Mouse (Mus musculus) liver (tissue): ENCODE measurements around the gene Tdrd7.
A peak's percentile ranks its signal among the peaks of the same experiment; 100 is the strongest.

Source experiments
- DNase-seq: peaks from one replicate; pipeline ENCODE4 v3.0.0-alpha.2; 2020; ENCODE audit warnings: mixed read lengths

Gene Tdrd7

DNA sequence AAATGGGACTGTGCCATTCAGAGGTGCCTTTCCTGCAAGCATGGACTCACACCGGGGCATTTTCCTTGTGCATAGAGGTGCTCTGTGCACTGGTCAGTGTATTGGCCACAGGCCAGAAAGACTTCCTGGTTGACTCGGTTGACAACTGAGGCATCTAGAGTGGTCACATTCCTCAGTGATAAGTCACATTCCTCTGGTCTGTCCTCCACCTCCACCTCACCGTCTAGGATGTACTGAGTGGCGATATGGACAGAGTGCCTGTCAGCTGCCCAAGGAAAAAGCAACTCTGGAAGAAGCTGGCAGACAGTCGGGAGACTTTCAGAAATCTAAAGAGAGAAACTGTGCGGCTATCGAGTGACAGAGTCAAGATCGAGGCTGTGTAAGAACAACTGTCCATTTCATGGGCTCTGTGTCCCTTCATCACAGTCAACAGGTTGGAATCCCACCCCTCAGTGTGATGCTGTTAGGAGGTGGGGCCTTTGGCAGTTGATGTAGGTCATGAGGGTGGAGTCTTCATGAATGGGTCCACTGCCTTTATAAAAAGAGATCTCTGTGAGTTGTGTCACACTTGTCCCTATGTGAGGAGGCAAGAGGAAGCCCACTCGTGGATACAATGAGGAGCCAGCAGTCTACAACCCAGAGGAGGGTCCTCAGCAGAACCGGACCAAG, at the start of gene Tdrd7:
Gene Tdrd7 (plus strand): TSS at position 564 of the 669 bp plus-strand sequence.
- no peak for DNase-seq

DNA sequence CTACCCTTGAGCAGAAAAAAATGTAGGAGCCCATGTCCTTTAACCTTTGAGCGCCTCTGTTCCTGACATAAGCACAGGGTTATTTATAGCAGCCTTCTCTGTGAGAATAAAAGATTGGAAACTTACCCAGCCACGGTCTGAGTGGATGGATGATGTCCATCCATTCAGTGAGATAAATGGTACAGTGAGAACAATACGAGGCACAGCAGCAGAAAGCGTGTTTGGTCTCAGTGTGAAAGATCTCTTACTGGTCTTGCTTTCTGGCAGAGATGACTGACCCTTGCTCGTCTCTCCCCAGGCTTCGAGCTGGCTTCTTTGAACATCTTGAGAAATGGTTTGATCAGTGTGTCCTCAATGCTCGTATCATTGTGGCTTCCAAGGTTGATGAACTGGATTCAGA, 48.0 kb upstream of the Tdrd7 start:
- no peak for DNase-seq

DNA sequence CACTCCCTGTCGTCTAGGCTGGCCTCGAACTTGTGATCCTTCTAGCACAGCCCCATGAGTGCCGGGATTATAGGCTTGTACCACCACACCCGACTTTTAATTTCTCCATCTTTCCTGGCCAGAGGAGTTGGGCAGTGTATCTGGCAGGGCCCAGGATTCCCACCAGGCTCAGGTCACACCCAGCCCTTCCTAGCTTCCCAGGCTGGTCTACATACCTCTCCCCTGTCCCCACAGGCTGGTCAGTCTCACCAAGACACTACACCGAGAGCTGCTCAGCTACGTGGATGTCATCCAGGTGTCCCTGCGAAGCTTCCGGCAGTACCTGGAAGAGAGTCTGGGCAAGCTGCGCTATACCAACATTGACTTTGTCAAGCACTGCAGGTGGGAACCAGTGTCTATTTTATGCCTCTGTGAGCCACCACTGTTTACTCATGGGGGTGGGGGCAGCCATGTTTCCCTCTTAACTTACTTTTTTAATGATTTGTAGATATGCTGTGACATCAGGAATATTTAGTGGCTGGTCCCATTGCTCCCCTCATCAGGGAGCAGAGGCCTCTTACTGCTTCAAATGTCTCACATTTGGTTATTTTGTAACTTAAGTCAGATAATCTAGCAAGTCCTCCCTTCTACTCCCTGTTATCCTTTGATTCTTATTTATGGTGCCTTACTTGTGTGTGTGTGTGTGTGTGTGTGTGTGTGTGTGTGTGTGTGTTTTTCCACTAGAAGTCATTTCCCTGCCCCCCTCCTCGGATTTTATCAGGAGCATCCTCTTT, 43.3 kb upstream of the Tdrd7 start:
- DNase-seq, result no peak

DNA sequence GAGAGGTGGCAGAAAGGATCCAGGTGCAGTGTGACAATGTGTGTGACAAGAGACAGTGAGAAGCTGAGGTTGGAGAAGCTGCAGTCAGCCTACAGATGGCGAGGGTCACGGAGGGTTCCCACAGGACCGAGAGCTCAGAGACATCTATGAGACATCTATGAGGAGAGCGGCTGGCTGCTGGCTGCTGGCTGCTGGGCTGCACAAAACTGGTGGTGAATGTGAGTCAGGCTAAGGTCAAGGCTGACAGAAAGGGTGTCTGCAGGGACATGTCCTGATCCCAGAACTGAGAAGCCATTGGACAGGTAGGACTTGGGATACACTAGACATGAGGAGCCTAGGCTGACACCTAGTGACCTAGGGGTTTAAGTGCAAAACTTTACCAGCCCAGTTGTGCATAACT, 41.1 kb upstream of the Tdrd7 start:
- no peak for DNase-seq

DNA sequence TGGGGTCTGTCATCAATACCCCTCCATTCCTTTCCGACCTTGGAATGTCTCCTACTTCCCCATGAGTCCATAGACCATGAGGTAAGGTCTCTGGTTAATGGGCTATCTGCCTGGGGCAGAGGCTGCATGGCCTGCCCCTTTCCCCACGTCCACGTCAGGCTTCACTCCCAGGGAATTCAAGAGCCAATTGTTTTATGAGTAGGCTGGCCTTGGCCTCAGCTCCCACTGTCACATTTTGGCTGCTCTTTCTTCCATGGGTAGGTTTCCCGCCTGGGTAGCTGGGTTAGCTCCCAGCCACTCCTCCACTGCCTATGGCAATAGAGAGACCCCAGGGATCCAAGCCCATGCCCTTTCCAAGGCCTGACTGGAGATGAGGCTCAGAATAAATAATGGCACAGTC, 36.6 kb upstream of the Tdrd7 start:
- no peak for DNase-seq

DNA sequence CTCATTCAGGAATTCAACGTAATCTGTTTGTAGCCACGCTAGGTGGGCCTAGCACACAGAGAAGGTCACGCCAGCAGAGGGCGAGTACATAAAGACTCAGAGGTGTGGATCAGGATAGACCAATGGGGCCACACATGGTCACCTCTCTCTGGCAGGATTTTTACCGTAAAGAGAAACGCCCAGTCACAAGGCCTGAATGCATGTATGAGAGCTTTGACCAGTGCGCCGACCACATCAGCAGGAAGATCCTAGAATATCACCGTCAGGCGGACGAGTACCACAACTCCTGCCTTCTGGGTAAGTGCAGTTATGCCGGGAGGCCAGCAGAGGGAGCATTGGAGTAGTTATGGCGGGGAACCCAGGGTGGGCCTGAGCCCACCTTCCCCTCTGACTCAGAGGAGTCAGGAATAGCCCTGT, 23.5 kb upstream of the Tdrd7 start:
- DNase-seq, result peak; percentile 52

DNA sequence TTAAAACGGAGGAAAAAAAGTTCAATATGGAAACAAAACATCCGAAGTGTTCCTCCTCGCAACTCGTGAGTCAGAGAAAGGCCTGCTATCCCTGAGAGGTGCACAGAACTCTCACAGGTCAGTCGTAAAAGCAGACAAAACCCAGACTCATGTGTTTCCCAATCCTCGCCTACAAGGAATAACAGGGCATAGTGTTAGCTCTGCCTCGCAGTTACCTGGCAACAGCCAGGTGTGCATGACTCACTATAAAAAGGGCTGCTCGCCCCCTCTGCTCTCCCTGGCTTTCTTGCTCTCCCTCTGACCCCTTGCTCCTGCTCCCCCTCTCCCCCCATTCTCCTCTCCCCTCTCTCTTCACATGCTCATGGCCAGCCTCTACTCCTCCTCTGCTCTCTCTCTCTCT, 17.4 kb upstream of the Tdrd7 start:
- DNase-seq, result no peak

DNA sequence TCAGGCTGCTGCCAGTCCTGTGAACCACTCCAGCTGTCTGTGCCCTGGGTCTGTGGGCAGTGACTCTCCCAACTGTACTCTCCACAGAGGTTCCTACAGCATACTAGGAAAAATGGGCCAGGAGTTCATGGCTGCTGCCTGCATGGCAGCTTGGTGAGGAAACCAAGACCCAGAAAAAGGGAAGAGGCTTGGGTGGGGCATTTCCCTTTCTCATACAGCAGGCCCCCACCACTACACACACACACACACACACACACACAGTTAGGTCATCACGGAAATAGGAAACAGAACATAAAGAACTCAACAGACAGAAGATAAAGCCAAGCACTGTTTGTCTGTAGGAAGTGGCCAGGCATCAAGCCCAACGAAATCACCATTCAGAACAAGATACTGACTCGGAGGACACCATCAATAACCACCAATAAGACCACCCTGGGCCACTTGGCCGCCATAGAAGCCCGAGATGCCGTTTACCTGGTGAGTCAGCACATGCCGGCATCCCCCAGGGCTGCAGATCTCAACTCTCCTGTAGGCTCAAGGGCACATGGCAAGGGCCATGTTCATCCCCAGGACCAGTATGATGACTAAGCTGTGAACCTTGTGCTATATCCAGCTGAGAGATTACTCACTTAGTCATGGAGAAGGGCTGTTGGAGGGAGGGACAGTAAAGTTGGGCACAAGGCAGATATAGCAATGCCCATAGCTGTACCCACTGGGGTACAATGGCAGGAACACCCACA, 15.9 kb upstream of the Tdrd7 start:
- DNase-seq, result no peak

DNA sequence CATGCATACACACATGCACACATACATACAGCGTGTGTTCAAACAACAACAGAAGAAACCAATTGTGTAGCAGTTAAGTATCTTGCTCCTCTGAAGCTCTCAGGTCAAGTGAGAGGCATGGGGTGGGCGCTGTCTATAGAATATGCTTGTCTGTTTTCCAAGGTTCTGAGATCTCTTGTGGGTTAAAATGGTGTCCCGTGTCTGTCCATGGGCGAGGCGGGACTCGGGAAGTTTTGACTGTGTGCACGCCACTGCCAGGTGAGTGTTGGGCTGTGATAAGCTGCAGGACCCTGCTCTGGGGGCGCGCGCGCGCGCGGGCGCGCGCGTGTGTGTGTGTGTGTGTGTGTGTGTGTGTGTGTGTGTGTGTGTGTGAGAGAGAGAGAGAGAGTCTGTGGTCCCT, 13.3 kb upstream of the Tdrd7 start:
- no peak for DNase-seq

DNA sequence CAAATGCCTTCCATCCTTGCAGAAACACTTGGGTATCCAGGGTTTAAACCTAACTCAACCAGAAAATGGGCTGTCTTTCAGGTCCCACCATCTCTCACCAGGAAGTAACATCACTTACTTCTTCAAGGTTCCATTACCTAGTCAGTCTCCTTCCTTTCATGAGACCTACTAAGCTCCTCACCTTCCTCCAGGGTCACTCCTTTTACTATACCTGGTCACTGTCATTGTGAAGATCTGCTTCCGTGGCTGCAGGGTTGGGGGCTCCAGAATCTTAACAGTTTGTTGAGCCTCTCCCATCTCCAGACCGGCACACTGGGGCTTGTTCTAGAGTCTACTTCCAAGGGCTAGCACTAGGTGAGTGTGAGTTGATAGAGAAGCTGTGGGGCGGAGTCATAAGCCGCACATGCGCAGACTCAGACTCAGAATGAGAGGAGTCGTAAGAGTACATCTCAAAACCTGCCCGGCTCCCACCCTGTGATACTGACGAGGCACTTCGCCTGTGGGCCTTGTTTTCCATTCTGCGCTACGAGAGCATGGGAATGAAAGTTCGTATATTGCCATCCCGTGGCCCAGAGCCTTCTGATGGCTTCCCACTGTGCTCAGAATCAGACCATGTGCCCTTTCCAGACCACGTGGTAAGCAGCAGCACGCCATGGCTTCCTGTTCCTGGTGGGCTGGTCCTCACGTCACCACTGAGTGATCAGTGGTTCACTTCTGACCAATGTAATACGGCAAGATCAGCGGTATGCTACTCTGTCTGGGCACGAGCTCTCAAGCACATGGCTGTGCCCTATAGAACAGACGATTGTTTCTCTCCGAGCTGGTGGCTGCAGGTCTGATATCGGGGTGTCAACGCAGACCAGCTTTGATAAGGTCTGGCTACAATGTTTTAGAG, 11.9 kb upstream of the Tdrd7 start:
- no peak for DNase-seq

DNA sequence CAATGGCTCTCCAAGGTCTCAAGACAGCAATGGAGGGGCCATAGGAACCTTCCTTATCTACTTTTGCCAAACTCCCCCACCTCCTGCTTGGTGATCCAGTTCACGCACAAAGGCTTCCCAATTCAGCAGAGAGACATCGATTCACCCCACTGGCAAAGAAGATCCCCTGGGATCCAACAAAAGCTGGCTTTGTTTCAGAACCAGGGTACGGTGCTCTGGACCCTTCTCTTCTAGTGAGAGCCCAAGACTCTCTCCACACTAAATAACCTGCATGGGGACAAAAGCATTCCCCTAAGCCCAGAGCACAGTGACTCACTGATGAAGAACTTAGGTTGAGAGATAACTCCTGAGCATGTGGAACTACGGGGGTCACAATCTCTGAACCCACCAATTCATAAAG, 9.9 kb upstream of the Tdrd7 start:
- DNase-seq, result no peak

DNA sequence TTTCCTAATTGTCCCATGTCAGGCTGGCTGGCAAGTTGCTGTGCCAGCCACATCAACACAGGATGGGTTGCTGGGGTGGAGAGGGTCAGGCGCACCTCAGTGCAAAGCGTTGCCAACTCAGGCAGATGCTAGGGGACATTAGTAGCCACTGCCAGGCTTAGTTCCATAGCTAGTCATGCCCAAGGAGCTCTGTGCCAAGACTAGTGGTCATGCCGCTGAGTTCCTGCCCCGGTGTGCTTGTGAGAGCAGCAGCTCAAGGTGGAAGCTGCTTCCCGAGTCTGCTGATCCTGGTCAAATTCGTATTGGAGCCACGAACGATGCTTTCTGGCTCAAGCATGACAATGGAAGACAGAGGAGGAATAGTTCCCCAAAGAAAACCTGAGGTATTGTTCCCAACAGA, 9.0 kb upstream of the Tdrd7 start:
- DNase-seq, result no peak

DNA sequence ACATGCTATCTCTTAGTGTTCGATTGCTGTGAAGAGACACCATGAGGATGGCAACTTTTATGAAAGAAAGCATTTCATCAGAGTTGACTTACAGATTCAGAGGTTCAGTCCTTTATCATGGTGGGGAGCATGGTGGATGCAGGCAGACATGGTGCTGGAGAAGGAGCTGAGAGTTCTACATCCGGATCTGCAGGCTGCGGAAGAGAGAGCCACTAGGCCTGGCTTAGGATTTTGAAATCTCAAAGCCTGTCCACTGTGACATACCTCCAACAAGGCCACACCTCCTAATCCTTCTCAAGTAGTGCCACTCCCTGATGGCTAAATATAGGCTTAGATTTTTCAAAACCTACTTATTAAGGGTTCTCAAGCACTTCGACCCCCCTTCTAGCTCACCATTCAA, 8.4 kb upstream of the Tdrd7 start:
- no peak for DNase-seq

DNA sequence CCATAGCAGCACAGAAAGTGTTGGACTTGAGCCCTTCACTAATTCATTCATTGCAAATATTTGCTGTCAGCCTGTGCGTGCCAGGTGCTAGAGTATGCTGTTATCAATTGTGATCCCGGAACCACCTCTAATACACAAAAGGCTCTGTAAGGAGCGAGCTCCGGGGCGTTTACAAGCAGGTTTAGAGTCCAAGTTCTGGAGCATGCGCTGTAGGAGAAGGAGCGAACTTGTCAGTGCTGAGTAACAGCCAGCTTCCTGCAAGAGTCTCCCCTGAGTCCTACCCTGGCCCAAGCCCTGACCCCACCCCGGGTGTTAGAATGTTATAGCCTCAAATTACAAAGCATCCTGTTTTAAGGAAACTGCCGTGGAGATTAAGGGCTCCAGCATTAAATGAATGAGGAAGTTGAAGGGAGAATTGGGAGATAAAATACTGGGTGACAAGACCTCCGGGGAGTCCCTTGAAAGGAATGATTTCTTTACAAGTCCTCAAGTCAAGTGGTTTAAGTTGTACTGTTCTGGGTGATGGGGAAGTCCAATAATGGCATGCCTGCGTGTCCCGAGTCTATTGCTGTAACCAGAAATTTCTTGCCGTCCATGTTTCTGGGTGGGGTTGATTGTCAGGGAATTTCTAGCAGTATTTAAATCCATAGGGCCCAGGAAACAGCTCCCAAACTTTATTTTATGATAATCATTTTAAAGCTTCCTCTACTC, 758 bp downstream of the Tdrd7 start:
- DNase-seq, result peak; percentile 25

DNA sequence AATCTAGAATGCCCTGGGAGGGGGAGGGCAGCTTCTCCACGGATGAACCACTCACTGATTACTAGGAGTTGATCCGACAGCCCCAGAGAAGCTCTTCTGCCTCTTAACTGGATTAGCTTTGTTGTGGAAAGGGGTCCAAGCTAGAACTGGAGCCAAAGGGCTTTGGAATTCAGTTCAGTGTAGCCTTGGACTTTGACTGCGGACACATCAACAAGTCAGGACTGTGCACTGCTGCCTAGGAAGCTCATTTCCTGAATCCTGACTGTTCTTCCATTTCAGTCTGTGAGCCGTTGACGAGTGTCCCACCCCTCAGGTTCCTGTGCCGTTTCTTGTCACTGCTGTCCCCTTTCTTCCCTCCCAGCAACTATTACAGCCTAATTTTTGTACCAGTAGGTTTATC, 1.6 kb downstream of the Tdrd7 start:
- DNase-seq, result no peak

DNA sequence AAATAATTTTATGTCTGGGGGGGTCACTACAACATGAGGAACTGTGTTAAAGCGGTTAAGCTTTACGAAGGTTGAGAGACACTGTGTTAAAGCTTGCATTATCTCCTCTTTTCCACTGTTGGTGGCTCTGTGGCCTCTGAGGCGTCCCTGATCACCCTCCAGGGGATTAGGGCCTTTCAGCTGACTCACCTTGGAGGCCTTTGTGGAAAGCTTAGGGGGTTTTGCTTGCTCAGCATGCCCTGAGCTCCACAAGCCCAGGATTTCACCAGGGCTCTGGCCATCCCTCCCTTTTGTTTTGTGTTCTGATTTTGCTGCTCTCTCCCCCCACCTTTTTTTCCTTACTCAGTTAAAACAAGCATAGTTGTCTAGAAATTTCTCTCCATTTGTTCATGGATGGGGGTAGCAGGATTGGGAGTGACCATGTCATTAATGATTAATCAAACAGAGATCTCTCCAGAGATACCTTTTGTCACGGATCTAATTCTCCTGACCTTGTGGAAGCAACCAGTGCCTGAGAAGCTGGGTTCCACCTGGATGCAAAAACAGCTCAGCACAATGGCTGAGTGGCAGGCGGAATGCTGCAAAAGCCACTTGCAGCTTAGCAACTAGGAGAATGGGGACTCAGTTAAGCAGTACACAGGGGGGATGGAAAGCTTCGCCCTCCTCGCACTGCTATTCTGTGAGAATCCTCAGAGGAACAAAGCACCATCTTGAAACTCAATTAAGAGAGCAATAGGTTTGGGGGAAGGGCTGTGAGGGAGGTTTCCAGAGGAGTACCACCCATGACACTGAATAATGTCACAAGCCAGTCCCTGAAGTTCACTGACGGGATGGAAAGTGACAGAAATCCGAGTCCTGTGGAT, 2.6 kb downstream of the Tdrd7 start:
- no peak for DNase-seq

DNA sequence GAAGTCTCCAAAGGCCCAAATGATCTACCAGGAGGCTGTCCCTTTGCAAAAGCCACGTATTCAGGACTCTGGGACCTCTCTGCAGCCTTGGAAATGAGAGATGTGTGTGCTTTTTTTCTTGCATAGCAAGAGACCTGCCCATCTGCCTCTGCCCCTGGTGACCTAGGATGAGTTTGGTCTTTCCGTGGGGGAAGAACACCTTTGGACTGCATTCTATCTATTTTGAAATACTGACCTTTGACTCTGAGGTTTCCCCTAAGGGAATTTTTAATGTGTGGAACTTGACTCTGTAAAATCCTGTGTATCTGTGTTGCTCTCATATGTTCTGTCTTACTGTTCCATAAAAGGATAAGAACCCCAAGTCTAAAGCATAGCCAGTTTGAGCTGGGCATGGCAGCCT, 3.9 kb downstream of the Tdrd7 start:
- no peak for DNase-seq

DNA sequence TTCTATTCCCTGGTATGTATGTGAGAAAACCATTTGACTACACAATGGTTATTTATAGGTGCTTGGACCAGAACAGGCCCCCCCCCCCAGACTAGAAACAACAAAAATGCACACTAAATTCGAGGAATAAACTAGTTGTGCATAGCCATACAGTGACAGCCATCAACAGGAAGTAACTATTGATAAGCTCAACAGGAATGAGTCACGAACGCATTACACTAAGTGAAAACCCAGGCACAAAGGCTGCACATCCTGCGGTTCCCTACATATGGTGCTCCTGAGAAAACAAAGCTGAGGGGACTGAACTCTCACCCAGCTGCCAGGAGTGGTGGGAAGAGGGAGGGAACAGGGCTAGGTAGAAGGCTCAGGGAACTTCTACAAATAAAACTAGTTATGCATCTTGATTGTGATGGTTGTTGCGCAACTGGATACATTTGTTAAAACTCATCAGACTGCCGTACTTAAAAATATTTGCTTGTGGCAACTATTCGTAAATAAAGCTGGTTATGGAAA, 5.0 kb downstream of the Tdrd7 start:
- DNase-seq, result no peak

DNA sequence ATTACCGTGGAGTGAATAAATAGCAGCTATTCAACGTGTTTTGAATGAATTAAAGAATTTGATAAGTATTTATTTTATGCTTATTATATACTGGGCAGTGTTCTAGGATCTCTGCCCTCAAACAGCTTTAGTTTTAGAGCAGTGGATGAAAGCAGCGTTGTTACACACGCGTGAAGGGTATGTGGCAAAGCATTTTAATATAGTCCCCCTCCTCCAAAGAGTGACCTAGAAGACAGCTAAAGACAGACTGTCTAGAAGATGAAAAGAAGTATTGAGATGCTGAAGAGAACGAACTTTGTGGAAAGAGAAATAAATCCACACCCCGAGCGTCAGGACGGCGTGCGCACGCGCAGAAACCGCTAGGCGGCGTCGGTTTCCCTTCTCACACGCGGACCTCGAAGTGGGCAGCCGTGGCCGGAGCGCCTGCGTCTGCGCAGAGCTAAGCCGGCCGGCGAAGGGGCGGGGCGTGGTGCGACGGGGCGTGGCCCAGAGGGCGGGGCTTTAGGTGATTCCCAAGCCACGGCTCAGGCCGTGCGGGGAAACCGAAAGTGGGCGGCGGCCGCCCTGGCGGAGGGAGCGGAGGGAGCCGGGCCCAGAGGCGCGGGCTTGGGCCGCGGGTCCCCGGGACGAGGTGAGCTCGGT, 6.8 kb downstream of the Tdrd7 start:
- peak; percentile 98 for DNase-seq

DNA sequence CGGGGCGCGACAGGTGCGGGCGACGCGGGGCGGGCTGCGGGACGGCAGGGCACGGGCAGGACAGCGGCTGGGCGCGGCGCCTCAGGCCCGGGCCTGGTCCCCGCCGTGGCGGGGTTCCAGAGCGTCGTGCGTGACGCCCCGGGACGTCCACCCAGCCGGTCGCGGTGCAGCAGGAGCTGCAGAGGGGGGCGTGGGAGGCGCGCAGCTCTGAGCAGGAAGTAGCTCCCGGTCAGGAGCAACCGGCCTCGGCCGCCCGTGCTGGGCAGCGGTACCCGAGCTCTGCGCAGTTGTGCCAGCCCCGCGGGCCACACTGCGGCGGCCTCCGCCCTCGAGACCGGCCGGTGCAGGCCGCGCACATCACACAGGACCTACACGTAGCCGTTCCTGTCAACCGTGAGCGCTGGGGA, 7.3 kb downstream of the Tdrd7 start:
- DNase-seq, result peak; percentile 52
